Mouse (Mus musculus): Measurements from ENCODE around the gene Atf6.

- no peak for TF ChIP-seq CTCF (conservative IDR thresholded peaks at IDR 0.05 in 1 of 2, IDR thresholded peaks at IDR 0.05 in 1 of 2; ENCODE audit: low read depth in 2 of 2, low read length in 2 of 2)
- TF ChIP-seq EP300 (IDR thresholded peaks at IDR 0.05; ENCODE audit: low read length) = no peak
- TF ChIP-seq ZC3H11A (IDR thresholded peaks at IDR 0.05; ENCODE audit: low read depth, low read length) = no peak
- no peak for TF ChIP-seq USF2 (conservative IDR thresholded peaks at IDR 0.05; ENCODE audit: low read depth, low read length)
Observed at GRCm38 (mm10) chr1:170704911-170705594, 162.5 kb downstream of the Atf6 start.
